Mouse (Mus musculus): Measurements from ENCODE around the gene Cnpy1.
A peak's percentile ranks its signal among the peaks of the same experiment; 100 is the strongest.

Gene Cnpy1

DNA sequence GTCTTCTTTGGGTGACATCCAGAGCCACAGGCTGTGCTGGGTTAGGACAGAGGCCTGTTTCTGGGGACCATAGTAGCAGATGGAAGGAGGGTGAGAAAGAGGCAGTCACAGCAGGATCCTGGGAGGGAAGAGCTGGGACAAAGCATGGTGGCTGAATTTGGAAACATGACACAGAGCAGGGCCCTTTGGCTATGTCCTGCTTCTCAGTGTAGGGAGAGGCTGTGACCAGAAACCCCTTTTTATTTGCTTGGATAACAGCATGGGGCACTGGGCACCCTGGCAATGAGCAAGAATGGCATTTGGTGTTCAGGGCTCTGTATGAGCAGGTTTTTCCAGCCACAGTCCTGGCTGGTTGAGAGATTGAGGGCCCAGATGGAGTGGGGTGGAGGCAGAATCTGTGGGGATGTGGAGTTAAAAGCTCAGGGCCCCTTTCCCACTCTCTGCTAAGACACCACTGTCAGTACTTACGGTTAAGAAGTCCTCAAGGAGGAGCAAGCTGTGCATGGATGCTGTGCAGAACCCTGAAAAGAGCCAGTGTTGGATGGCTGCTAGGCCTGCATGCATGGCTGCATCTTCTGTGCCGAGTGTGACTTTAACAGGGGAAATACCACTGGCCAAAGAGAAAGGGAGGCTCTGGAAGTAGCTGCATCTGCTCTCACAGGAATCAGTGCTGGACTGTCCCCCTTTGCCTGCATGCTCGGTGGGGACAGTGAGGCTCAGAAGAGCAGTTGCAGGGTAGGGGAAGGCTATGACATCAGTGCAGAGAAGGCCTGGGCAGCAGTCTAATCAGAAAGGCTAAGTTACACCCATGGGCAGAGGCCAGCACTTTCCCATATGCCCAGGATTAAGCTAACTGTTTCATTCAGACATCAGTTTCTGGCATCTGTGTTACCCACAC lies 54.2 kb downstream of the Cnpy1 start:
- DNase-seq (ENCODE audit: low spot score), result no peak

DNA sequence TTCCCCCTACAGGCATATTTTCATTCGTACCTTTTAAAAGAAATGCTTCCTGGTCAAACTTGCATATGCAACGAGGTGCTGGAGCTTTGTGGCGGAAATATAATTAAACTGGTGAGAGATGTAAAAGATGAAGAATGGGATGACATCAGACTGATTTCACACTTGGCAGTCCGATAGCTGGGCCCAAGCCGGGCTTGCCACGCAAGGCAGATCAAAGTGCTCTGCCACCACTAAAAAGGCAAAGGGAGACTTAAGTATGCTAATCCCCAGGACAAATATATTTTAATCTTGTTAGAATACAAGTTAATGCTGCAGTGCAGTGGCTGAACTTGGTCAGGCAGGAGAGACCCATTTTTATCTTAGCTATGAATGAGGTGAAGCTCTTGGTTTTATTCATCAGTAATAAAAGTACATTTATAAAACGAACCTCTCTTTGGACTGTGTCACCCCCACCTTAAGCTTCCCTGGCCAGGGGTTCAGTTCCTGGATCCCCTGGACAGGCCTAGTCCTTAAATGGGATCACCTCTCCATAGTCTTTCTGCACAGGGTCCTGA lies 66.3 kb downstream of the Cnpy1 start:
- no peak for DNase-seq (ENCODE audit: low spot score)

DNA sequence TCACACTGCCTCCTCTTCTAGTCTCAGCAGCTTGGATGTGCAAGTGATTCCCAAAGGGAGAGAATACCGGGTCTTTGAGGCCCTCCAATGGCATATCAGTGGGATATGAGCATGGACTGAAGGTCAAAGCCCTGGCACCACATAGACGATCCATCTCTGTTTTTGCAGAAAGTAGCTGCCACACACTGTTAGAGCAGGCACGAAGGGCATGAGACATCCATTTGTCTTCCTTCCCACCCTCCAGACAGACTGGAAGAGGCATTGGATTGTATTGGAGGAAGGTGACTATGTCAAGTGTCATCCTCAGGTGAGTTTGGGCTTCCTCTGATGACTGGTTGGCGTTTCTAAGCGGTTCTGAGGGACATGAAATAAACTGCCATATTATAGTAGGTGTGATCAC lies 67.3 kb downstream of the Cnpy1 start:
- no peak for DNase-seq (ENCODE audit: low spot score)

DNA sequence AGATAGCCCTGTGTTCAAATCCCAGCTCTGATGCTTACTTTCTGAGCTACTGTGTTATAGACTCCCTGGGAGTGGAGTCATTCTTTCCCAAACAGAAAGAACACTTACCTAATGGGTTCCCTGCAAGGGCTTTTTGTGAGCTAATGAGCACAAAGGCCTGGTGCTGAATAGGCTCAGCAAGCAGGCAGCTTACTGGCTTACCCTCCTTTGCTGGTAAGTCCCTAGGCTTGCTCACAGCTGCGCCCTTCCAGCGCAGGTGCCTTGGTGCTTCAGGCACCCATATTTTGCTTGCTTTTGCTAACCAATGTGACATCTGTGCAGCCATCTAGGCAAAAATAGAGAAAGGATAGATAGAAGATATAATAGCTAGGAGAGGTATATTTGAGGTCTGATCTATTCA lies 69.0 kb downstream of the Cnpy1 start:
- no peak for DNase-seq (ENCODE audit: low spot score)

DNA sequence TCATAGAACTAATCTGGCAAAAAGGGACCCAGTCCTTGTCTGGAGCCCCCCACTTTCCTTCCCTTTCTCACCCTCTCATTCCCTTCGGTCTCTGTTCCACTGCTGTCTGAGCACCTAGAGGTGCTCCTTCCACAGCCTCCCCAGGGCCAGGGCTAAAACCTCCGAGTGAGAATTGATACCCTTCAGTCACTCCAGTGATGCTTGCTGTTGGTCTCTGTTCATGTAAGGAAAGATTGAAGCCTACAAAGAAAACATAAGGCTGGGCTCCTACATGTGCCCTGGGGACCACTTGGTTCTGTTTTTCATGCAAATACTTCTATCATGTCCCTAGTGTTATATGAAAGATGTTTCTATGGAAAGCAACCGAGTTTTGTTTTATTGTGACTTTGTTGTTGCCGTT lies 69.6 kb downstream of the Cnpy1 start:
- DNase-seq (ENCODE audit: low spot score), result no peak

DNA sequence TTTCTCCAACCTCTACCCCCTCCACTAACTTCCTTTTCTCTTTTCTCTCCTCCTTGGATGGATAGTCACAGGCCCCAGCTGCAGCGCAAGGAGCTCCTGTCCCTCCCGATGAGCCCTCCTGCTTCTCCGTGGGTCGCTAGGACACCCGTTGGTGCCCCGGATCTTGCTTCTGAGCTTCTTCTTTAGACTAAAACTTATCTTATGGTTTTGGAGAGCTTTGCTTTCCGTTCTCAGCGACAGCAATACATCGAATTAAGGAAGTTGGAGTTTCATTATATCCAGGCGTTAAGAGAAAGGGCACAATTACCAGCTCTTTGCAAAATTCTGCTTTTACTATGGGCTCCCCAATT lies 70.1 kb downstream of the Cnpy1 start:
- no peak for DNase-seq (ENCODE audit: low spot score)

DNA sequence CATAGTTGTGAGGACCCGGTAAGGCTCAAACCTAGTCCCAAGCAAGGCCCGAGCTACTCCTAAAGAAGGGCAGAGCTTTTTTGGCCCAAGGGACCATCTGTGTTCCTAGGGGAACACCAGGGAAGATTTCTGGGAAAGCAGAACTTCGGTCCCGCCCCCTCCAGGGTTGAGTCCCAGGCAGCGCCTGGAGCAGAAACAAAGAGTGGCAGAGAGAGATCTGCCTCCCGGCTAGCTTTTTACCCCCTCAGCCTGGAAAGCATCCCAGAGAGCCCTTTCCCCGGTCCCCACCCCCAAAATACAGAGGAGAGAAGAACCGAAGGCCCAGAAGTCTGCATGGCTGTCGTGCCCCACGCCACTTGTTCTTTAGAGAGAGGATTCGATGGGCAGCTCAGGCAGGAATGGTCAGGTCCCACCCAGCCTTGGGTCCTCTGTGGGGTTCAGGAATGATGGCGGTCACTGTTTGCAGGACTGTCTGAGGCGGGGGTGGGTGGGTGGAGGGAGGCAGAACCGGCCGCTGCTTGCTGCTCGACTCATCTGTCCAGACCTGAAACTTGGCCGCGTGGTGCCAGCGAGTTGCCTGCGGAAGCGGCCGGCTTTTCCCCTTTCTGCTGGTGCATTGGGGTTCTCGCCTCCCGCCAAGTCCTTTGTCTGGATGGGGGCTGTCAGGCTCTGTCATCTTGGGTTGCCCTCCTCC lies 70.6 kb downstream of the Cnpy1 start:
- DNase-seq (ENCODE audit: low spot score), result no peak

DNA sequence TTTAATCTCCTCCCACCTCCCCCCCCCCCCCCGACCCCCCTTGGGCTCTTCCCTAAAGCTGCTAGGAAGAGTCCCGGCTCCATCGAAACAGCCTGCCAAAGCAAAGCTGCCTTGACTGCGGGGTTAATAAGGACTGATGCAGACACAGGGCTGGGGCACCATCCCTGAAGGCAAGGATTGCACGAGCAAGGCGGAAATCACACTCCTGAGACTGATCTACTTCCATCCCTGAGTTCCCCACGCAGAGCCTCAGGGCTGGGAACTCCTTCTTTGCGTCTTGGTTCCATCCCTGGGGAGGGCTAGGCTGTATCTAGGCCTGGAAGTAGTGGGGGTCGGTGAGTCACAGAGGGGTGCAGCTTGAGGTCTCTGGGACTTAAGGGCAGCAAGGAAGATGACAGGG lies 71.5 kb downstream of the Cnpy1 start:
- DNase-seq (ENCODE audit: low spot score), result no peak

DNA sequence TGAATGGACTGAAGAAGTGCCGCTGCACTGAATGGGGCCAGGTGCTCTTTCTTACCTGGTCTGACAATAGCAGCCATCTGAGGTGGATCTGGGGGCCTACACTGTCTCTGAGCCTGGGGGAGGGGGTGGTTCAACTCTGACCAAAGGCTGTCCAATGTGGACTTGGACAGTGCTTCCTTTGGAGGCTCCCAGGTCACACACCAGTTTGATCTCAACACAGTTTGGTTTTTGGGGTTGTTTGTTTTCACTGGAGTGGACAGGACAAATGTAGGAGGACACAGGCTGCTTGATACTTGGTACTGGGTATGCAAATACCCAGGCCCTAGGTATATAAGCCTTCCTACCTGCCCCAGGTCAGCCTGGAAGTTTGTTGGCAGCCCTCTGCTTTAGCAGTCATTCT lies 71.9 kb downstream of the Cnpy1 start:
- DNase-seq (ENCODE audit: low spot score), result no peak

DNA sequence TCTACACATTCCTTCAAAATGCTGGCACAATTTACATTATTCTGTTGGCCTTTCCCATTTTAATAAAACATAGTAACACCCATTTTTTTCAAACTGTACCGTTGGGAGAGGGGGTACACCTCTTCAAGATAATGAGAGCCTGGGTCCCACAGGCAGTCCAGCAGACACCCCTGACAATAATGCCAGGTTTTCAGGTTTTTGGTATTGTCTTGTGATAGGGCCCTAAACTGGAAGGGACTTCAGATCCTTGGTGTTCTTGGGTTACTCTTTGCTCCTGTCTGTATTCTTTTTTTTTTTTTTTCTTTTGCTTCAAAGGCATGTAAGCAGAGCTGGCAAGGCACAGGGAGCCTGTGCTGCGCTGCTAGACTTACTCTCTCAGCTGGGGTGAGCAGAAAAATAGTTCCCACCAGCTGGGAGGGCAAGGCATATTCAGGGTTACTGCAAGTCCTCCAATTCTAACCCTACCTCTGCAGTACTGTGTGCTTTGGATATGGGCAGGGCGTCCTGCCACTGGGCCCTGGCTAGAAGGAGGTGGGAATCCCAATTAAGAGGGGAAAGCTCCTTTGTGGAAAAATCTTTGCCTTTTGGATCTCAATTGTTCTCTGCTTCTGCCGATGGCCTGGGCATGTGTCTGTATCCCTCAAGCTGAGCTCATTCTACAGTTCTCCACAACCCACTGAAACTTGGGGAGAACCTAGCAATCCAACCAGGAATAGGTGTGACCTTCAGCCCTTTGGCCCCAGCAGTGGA lies 72.5 kb downstream of the Cnpy1 start:
- no peak for DNase-seq (ENCODE audit: low spot score)

DNA sequence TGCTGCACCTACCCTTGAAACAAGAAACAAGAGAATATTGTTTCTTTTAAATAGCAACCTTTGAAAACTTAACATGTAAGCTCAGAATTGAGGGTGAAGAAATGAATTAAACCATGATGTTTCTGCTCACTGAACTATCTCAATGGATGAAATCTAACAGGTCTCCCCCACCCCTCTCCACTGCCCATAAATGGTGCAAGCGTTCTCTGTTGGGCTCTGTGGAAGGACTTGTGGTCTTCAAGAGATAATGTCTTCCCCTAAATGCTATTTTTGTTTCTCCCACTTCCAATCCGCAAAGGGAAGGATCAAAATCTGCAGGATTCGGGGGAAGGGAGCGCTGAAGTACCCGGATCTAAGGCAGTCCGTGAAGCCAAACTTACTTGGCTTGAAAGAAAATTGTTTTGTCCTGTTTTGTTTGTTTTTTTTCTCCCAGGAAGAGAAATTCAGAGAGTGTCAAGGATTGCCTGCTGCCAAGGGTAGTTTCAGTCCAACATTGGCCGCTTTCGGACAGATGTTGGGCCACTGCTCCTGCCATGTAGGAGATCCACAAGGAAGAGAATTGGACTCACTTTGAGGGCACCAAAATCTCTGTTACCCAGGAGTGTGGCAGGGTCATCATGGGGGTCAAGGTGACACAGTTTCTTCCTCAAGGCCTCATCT lies 73.2 kb downstream of the Cnpy1 start:
- DNase-seq (ENCODE audit: low spot score), result no peak

DNA sequence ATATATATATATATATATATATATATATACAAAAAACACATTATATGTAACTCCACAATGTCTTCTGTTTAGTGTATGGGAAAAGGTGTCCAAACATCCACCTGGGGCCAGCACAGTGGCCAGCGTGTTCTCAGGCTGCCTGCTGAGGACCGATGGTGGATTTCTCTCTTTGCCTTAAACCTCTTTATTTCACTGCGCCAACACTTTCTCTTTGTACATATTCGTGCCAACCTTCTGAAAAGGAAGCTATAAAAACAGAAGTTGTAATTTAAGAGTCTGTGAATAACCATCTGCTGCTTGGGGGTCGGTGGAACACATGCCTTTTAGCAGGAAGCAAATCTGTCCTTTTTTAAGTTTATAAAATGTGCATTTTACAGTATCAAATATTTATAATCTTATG lies 73.9 kb downstream of the Cnpy1 start:
- DNase-seq (ENCODE audit: low spot score), result no peak

DNA sequence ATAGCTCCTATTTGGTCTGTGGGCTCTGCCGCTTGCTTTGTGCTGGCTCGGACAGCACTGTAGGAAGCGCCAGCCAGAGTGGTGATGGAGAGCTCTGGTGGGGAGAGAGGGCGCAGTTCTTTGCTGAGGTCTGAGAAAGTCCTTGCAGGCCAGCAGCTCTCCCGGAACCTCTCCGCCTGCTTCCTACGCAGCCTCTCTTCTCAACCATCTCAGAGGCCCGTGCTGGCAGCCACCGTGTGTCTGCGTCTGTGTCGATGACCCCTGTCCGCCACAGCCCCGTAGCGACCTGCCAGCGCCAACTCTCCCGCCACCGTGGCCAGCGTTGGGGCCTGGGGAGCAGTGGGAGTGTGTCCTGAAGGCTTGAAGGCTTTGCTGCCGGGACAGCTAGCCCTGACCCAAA lies 74.7 kb downstream of the Cnpy1 start:
- peak; percentile 52 for DNase-seq (ENCODE audit: low spot score)

DNA sequence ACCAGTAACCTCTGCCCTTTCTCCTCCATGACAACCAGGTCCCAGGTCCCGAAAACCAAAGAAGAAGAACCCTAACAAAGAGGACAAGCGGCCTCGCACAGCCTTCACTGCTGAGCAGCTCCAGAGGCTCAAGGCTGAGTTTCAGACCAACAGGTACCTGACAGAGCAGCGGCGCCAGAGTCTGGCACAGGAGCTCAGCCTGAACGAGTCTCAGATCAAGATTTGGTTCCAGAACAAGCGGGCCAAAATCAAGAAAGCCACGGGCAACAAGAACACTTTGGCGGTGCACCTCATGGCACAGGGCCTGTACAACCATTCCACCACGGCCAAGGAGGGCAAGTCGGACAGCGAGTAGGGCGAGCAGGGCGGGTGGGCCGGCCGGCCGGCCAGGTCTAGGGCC lies 75.5 kb downstream of the Cnpy1 start:
- no peak for DNase-seq (ENCODE audit: low spot score)

DNA sequence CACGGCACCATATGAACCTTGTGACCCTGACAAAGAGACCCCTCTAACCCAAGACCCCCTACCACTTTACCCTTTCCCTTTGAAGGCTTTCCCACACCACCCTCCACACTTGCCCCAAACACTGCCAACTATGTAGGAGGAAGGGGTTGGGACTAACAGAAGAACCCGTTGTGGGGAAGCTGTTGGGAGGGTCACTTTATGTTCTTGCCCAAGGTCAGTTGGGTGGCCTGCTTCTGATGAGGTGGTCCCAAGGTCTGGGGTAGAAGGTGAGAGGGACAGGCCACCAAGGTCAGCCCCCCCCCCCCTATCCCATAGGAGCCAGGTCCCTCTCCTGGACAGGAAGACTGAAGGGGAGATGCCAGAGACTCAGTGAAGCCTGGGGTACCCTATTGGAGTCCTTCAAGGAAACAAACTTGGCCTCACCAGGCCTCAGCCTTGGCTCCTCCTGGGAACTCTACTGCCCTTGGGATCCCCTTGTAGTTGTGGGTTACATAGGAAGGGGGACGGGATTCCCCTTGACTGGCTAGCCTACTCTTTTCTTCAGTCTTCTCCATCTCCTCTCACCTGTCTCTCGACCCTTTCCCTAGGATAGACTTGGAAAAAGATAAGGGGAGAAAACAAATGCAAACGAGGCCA lies 76.3 kb downstream of the Cnpy1 start:
- DNase-seq (ENCODE audit: low spot score), result no peak

DNA sequence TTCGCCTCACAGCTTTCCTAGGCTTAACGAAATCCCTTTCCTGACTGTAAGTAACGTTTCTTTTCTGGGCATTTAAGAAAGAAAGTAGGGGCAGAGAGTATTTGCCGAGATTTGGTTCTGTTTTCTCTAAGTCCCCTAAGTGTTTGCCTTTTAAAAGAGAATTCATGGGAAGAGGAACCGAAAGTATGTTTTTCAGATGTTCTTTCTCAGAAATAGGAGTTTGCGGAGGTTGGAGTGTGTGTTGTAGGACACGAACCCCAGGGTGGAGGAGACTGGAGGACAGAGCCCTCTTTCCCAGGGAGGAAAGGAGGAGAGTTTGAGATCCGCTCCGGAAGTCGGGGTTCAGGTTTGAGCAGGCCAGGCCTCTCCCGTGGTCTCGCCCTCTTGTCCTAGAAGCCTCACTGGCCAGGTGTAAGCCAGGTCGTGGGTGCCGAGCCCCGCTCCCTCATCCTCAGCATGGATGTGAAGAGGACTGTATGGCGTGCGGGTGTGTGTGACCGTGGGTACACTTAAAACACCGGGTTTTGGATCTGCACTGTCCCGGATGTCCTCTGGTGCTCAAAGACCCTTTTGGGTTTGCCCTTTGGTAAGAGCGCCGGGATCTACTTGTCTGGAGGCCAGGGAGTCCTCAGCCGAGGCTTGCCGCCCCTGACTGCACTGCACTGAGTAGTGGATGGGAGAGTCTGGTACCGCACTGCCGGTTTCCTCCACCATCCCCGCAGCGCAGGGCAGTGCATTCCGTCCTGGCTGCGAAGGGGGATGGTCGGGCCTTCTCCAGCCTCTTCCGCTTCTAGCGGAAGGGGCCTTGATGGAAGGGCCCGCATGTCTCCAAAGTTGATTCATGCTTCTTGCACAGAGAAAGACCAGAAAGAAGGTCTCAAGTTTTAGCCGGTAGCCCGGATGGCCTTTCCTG lies 77.1 kb downstream of the Cnpy1 start:
- no peak for DNase-seq (ENCODE audit: low spot score)

DNA sequence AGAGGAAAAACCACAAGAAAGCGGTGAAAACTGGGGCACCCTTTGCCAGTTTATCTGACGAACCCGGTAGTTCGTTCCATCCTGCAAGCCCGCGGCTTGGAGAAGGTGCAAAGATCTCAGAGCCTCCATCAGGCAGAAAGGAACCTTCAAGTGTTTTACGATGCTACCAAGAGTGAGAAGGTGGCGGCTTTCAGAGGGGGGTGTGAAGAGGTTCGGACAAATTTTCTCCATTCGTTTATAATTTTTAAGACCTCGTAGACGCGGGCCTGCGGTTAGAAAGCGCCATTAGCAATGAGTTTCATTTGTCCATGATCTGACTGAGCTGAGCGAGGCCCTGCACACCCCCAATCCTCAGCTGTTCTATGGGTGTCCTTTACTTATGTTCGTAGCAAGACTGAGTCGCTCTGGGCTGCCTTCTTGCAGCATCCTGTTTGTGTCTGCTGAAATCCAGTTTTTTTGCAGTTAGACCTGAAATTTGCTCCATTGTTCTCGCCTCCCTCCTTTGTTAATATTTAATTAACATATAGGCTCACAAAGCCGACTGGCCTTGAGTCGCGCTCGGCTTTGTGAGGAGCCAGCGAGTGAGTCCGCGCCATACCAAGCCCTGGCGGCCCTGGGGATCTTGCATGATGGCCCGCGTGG lies 77.9 kb downstream of the Cnpy1 start:
- no peak for DNase-seq (ENCODE audit: low spot score)

DNA sequence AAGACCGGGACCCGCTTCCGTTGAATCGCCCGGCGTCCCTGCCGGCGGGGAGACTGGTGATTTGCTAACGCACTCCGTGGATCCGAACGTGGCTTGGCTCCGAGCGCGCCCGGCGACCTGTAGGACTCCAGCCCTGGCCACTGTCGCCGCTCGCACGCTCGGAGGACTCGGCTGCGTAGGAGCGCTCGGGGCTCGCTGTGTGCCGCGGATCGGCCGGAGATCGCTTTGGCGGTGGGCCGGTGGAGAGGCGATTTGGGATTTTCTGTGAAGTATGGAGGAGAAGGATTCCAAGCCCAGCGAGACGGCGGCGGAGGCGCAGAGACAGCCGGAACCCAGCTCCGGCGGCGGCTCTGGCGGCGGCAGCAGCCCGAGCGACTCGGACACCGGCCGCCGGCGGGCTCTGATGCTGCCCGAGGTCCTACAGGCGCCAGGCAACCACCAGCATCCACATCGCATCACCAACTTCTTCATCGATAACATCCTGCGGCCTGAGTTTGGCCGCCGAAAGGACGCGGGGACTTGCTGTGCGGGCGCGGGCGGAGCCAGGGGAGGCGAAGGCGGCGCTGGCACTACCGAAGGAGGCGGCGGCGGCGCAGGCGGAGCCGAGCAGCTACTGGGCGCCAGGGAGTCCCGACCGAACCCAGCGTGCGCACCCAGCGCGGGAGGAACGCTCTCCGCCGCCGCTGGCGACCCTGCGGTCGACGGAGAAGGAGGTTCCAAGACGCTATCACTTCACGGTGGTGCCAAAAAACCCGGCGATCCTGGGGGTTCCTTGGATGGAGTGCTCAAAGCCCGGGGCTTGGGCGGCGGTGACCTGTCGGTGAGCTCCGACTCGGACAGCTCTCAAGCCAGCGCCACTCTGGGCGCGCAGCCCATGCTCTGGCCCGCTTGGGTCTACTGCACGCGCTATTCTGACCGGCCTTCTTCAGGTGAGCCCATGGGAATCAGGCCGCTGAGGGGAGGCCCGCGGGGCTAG lies 79.1 kb downstream of the Cnpy1 start:
- DNase-seq (ENCODE audit: low spot score), result no peak

Data from retina, embryonic 14.5 days (tissue).